Mouse (Mus musculus) gonadal fat pad, adult 2 months (tissue): ENCODE data around the gene Cyp26b1. TPM values are rescaled to one million over a fixed set of nuclear protein-coding genes. Genes with fewer than 3 reads are reported as not detected.

ENCODE experiments used
- DNase-seq: peaks from one replicate; pipeline ENCODE4 v3.0.0-alpha.2; 2012; ENCODE audit warnings: low read depth
- polyA plus RNA-seq: library from polyadenylated mRNA; depleted of rRNA; stranded (reverse); fragments of >200 nt; gene quantifications from 2 replicates; pipeline ENCODE4 v1.2.3, GENCODE M21; 2012

Gene Cyp26b1
- polyA plus RNA-seq, 1 experiment = 3.6 TPM

- DNase-seq = no peak
These were observed 30.8 kb downstream of the Cyp26b1 start for GRCm38 (mm10) chr6:84562948-84563347.

GRCm38 (mm10) chr6:84561171-84561570, 32.5 kb downstream of the Cyp26b1 start:
- DNase-seq = no peak

- DNase-seq = no peak
These were observed 43.8 kb downstream of the Cyp26b1 start for GRCm38 (mm10) chr6:84549852-84550437.

- DNase-seq = no peak
These were observed 48.3 kb downstream of the Cyp26b1 start for GRCm38 (mm10) chr6:84545428-84545827.

GRCm38 (mm10) chr6:84544359-84544758, 49.3 kb downstream of the Cyp26b1 start:
- DNase-seq = no peak

- no peak for DNase-seq
These were observed 50.2 kb downstream of the Cyp26b1 start for GRCm38 (mm10) chr6:84543516-84543915.

- DNase-seq = no peak
These were observed 53.8 kb downstream of the Cyp26b1 start for GRCm38 (mm10) chr6:84539924-84540323.

GRCm38 (mm10) chr6:84538681-84539080, 55.0 kb downstream of the Cyp26b1 start:
- no peak for DNase-seq

- DNase-seq = no peak
These were observed 56.0 kb downstream of the Cyp26b1 start for GRCm38 (mm10) chr6:84537611-84538197.

- no peak for DNase-seq
These were observed 58.8 kb downstream of the Cyp26b1 start for GRCm38 (mm10) chr6:84534944-84535343.

- no peak for DNase-seq
These were observed 63.8 kb downstream of the Cyp26b1 start for GRCm38 (mm10) chr6:84529912-84530311.

GRCm38 (mm10) chr6:84524901-84525601, 68.7 kb downstream of the Cyp26b1 start:
- DNase-seq = no peak
